Mouse (Mus musculus) CH12.LX (cell line): ENCODE results near the gene Phactr1. TPM values are rescaled to one million over a fixed set of nuclear protein-coding genes. Genes with fewer than 3 reads are reported as not detected.

Experiments used
- DNase-seq: peaks from one replicate; pipeline ENCODE4 v3.0.0-alpha.2; 2013; ENCODE audit errors: extremely low read depth
- H3K27ac ChIP-seq: 2 replicates; pipeline ENCODE4 v1.5.1; 2012; ENCODE audit warnings: low read depth, mild to moderate bottlenecking, control low read depth, moderate library complexity; ENCODE audit not compliant: insufficient read depth
- H3K27me3 ChIP-seq: replicated peaks from 2 replicates; pipeline ENCODE3; 2012; ENCODE audit warnings: inconsistent platforms
- H3K36me3 ChIP-seq, 2 experiments: replicated peaks in 1 of 2; 2 replicates each; pipeline versions ENCODE3 to v1.6.1; 2012; ENCODE audit warnings: inconsistent platforms in 1 of 2, low read length in 1 of 2, mild to moderate bottlenecking in 1 of 2, mixed read lengths in 1 of 2, moderate library complexity in 1 of 2; ENCODE audit not compliant: control insufficient read depth in 1 of 2, insufficient read depth in 1 of 2
- H3K4me1 ChIP-seq, 2 experiments: 2 replicates each; pipeline ENCODE4 v1.6.1; 2012; ENCODE audit warnings: inconsistent platforms in 1 of 2, moderate library complexity in 1 of 2; ENCODE audit not compliant: insufficient read depth in 2 of 2, control insufficient read depth in 1 of 2
- H3K4me2 ChIP-seq: 2 replicates; pipeline ENCODE4 v1.6.1; 2012; ENCODE audit warnings: low read depth, mild to moderate bottlenecking, control low read depth; ENCODE audit not compliant: poor library complexity, insufficient read depth, severe bottlenecking
- H3K4me3 ChIP-seq, 3 experiments: fragments of 150-350 bp in 1 of 3; sonication (generic) in 1 of 3; replicated peaks in 1 of 3; 2 replicates each; pipeline versions ENCODE3 to v1.5.1; 2011 to 2012; ENCODE audit warnings: low read depth in 2 of 3, low read length in 2 of 3, mild to moderate bottlenecking in 2 of 3, moderate library complexity in 2 of 3, control low read depth in 1 of 3, improper control_type of control experiment in 1 of 3, inconsistent platforms in 1 of 3, mixed read lengths in 1 of 3; ENCODE audit not compliant: poor library complexity in 1 of 3
- H3K79me2 ChIP-seq: replicated peaks from 2 replicates; pipeline ENCODE4 v1.6.1; 2012; ENCODE audit warnings: mild to moderate bottlenecking, moderate library complexity; ENCODE audit not compliant: control insufficient read depth, poor library complexity, insufficient read depth, severe bottlenecking; ENCODE audit errors: extremely low read depth
- H3K9ac ChIP-seq: 2 replicates; pipeline ENCODE4 v1.6.1; 2012; ENCODE audit warnings: low read depth, mild to moderate bottlenecking, control low read depth, moderate library complexity; ENCODE audit not compliant: insufficient read depth
- H3K9me3 ChIP-seq: replicated peaks from 2 replicates; pipeline ENCODE3; 2012; ENCODE audit warnings: low read length, inconsistent platforms, mixed read lengths
- CHD2 ChIP-seq: IDR thresholded peaks from 2 replicates; pipeline ENCODE4 v1.6.1; 2011; ENCODE audit warnings: low read length, improper control_type of control experiment
- ELF1 ChIP-seq: IDR thresholded peaks from 2 replicates; pipeline ENCODE4 v1.6.1; 2014; ENCODE audit warnings: low read depth, mild to moderate bottlenecking, inconsistent platforms, low read length, improper control_type of control experiment
- EP300 ChIP-seq: IDR thresholded peaks from 2 replicates; pipeline ENCODE4 v1.6.1; 2011; ENCODE audit warnings: low read length, improper control_type of control experiment
- IRF4 ChIP-seq: IDR thresholded peaks from 2 replicates; pipeline ENCODE4 v1.6.1; 2014; ENCODE audit warnings: low read depth, mild to moderate bottlenecking, inconsistent platforms, low read length, improper control_type of control experiment
- MAFK ChIP-seq: IDR thresholded peaks from 2 replicates; pipeline ENCODE4 v1.6.1; 2011; ENCODE audit warnings: low read length, improper control_type of control experiment; ENCODE audit not compliant: insufficient replicate concordance
- MAZ ChIP-seq: IDR thresholded peaks from 2 replicates; pipeline ENCODE4 v1.6.1; 2012; ENCODE audit warnings: low read depth, mild to moderate bottlenecking, inconsistent platforms, low read length, improper control_type of control experiment, moderate library complexity
- MYC ChIP-seq: IDR thresholded peaks from 2 replicates; pipeline ENCODE4 v1.6.1; 2011; ENCODE audit warnings: low read depth, mild to moderate bottlenecking, improper control_type of control experiment, low read length
- NELFE ChIP-seq: IDR thresholded peaks from 2 replicates; pipeline ENCODE4 v1.6.1; 2011; ENCODE audit warnings: low read depth, low read length, improper control_type of control experiment
- RAD21 ChIP-seq: IDR thresholded peaks from 2 replicates; pipeline ENCODE4 v1.6.1; 2011; ENCODE audit warnings: low read depth, mild to moderate bottlenecking, low read length, improper control_type of control experiment, moderate library complexity
- RCOR1 ChIP-seq: conservative IDR thresholded peaks from 2 replicates; pipeline ENCODE4 v1.6.1; 2012; ENCODE audit warnings: low read depth, mild to moderate bottlenecking, inconsistent platforms, low read length, improper control_type of control experiment
- SIN3A ChIP-seq: IDR thresholded peaks from 2 replicates; pipeline ENCODE4 v1.6.1; 2012; ENCODE audit warnings: low read length, improper control_type of control experiment, inconsistent platforms
- SMC3 ChIP-seq: IDR thresholded peaks from 2 replicates; pipeline ENCODE4 v1.6.1; 2011; ENCODE audit warnings: low read depth, low read length, improper control_type of control experiment
- USF1 ChIP-seq: IDR thresholded peaks from 2 replicates; pipeline ENCODE4 v1.6.1; 2014; ENCODE audit warnings: low read depth, mild to moderate bottlenecking, inconsistent platforms, low read length, improper control_type of control experiment
- ZKSCAN1 ChIP-seq: IDR thresholded peaks from 2 replicates; pipeline ENCODE4 v1.6.1; 2012; ENCODE audit warnings: low read depth, inconsistent platforms, low read length, improper control_type of control experiment, borderline replicate concordance
- ZMIZ1 ChIP-seq: IDR thresholded peaks from 2 replicates; pipeline ENCODE4 v1.6.1; 2012; ENCODE audit warnings: low read depth, mild to moderate bottlenecking, inconsistent platforms, low read length, improper control_type of control experiment
- ZNF384 ChIP-seq: IDR thresholded peaks from 2 replicates; pipeline ENCODE4 v1.6.1; 2012; ENCODE audit warnings: low read depth, low read length, improper control_type of control experiment, inconsistent platforms
- dilution Hi-C: fragments of 300-500 bp; cut with MboI; formaldehyde crosslinking; loops from 2 replicates; pipeline ENCODE4 v1.14.3; 2020; ENCODE audit warnings: low sequenced_read_pairs; ENCODE audit not compliant: extremely low pct_unique_long_range_greater_than_20kb, extremely low pct_ligation_motif_present
- in situ Hi-C: fragments of 300-500 bp; cut with MboI; formaldehyde crosslinking; loops from 3 replicates; pipeline ENCODE4 v1.14.3; 2019; ENCODE audit warnings: low sequenced_read_pairs, low pct_ligation_motif_present, low pct_unique_long_range_greater_than_20kb, mixed read lengths
- polyA plus RNA-seq: library from polyadenylated mRNA; unstranded; fragments of >175 nt; gene quantifications from 2 replicates; pipeline ENCODE4 v1.2.1, GENCODE M21; 2012; ENCODE audit warnings: low read depth; ENCODE audit not compliant: insufficient read length
- total RNA-seq, 2 experiments: library from RNA; depleted of rRNA; stranded (reverse); fragments of 300-350 nt in 1 of 2; fragments of >200 nt in 1 of 2; gene quantifications; 2 replicates each; pipeline ENCODE4 v1.2.3; 2012 to 2014

The Phactr1 gene
- total and polyA plus RNA-seq, 3 experiments, result 2.0 to 6.1 (median 3.1) TPM

- H3K9me3 ChIP-seq, result no peaks in the 10 kb centered on the region
- H3K79me2 ChIP-seq, result no peaks in the 10 kb centered on the region
- dilution Hi-C loops (no loop called here), in situ Hi-C loops (no loop called here)
- H3K36me3 ChIP-seq, result no peaks in the 10 kb centered on the region
- TF ChIP-seq MAFK (no peak), MYC (no peak)
- no peak overlapping the region for H3K9ac ChIP-seq
- H3K4me2 ChIP-seq, result no peak overlapping the region
- H3K27me3 ChIP-seq, result peaks cover 1% of the 10 kb centered on the region
- no peak overlapping the region for H3K27ac ChIP-seq
- H3K4me1 ChIP-seq, result no peaks in the 10 kb centered on the region; a peak in 1 of 4 replicates
- no peak for DNase-seq
- H3K4me3 ChIP-seq, result no peak overlapping the region
Observed at GRCm38 (mm10) chr13:42950056-42950455, 269.6 kb downstream of the Phactr1 start.

- no peaks in the 10 kb centered on the region for H3K79me2 ChIP-seq
- DNase-seq, result no peak
- in situ Hi-C loops, result no loop called here
- dilution Hi-C loops, result no loop called here
- no peak overlapping the region for H3K4me2 ChIP-seq
- H3K27ac ChIP-seq, result no peak overlapping the region
- no peak for TF ChIP-seq USF1
- no peak for TF ChIP-seq IRF4
- TF ChIP-seq ZNF384, result no peak
- no peak for TF ChIP-seq ELF1
- TF ChIP-seq CHD2, result no peak
- TF ChIP-seq SIN3A, result no peak
- TF ChIP-seq NELFE, result no peak
- no peak for TF ChIP-seq ZMIZ1
- TF ChIP-seq MAZ, result no peak
- TF ChIP-seq ZKSCAN1, result no peak
- TF ChIP-seq RAD21, result no peak
- TF ChIP-seq SMC3, result no peak
- no peak for TF ChIP-seq EP300
- no peak for TF ChIP-seq RCOR1
- H3K4me3 ChIP-seq, result no peak overlapping the region
- H3K9ac ChIP-seq, result no peak overlapping the region
- H3K9me3 ChIP-seq, result no peaks in the 10 kb centered on the region
- no peaks in the 10 kb centered on the region for H3K36me3 ChIP-seq
- peaks cover 1% of the 10 kb centered on the region for H3K27me3 ChIP-seq
- peaks cover 0 to 16% of the 10 kb centered on the region in 2 experiments; a peak in 3 of 4 replicates for H3K4me1 ChIP-seq
Observed at GRCm38 (mm10) chr13:42952037-42952721, 271.8 kb downstream of the Phactr1 start.
